Mouse (Mus musculus): ENCODE measurements around the gene Mybphl. TPM values are rescaled to one million over a fixed set of nuclear protein-coding genes. Genes with fewer than 3 reads are reported as not detected.

Mybphl gene
- polyA plus RNA-seq (2015; fragmentation: Nextera tagmentation; extraction: Ambion mirVana) = 0.11 TPM in 1 of 2 replicates, not detected in the other

GRCm38 (mm10) chr3:108364270-108364995 lies at the start of gene Mybphl:
Mybphl (plus strand) TSS chr3:108364911.
- Histone ChIP-seq H3K4me3 (ENCODE audit: low read length) (no peak within 1 kb of the TSS), H3K27me3 (replicated peaks; ENCODE audit: control insufficient read depth, insufficient read depth, low read length) (no peaks in the 10 kb centered on the region), H3K27ac (ENCODE audit: low read depth, low read length) (no peak within 1 kb of the TSS), H3K4me1 (ENCODE audit: control insufficient read depth, insufficient read depth, low read depth, low read length) (no peaks in the 10 kb centered on the region; the same call in 1 of the 2 replicates), H3K4me2 (ENCODE audit: low read length) (no peak within 1 kb of the TSS), H3K9me3 (ENCODE audit: control insufficient read depth, low read length) (no peaks in the 10 kb centered on the region), H3K9ac (ENCODE audit: low read depth, low read length) (no peak within 1 kb of the TSS), H3K36me3 (ENCODE audit: control insufficient read depth, insufficient read depth, low read length) (no peaks in the 10 kb centered on the region)
- ATAC-seq = 0 out of 2 replicates have a peak, but pooled peaks have one; percentile 19
- WGBS = 79% methylated on average over 9 of the region's 9 CpGs

GRCm38 (mm10) chr3:108318517-108318916 lies 46.2 kb upstream of the Mybphl start:
- H3K4me3 ChIP-seq (ENCODE audit: low read length) = no peak overlapping the region
- WGBS = 65% methylated on average over 2 of the region's 2 CpGs
- no peak for ATAC-seq
- H3K9ac ChIP-seq (ENCODE audit: low read depth, low read length) = no peak overlapping the region
- no peaks in the 10 kb centered on the region for H3K27me3 ChIP-seq (replicated peaks; ENCODE audit: control insufficient read depth, insufficient read depth, low read length)
- H3K4me2 ChIP-seq (ENCODE audit: low read length) = no peak overlapping the region
- no peaks in the 10 kb centered on the region for H3K36me3 ChIP-seq (ENCODE audit: control insufficient read depth, insufficient read depth, low read length)
- H3K27ac ChIP-seq (ENCODE audit: low read depth, low read length) = no peak overlapping the region
- no peaks in the 10 kb centered on the region for H3K9me3 ChIP-seq (ENCODE audit: control insufficient read depth, low read length)
- no peaks in the 10 kb centered on the region; the same call in 1 of the 2 replicates for H3K4me1 ChIP-seq (ENCODE audit: control insufficient read depth, insufficient read depth, low read depth, low read length)

- Histone ChIP-seq H3K27me3 (replicated peaks; ENCODE audit: control insufficient read depth, insufficient read depth, low read length) (no peaks in the 10 kb centered on the region), H3K4me2 (ENCODE audit: low read length) (no peak overlapping the region), H3K27ac (ENCODE audit: low read depth, low read length) (no peak overlapping the region), H3K9ac (ENCODE audit: low read depth, low read length) (no peak overlapping the region), H3K36me3 (ENCODE audit: control insufficient read depth, insufficient read depth, low read length) (peaks cover 9% of the 10 kb centered on the region; the same call in 1 of the 2 replicates), H3K4me3 (ENCODE audit: low read length) (no peak overlapping the region), H3K4me1 (ENCODE audit: control insufficient read depth, insufficient read depth, low read depth, low read length) (no peaks in the 10 kb centered on the region; the same call in 1 of the 2 replicates), H3K9me3 (ENCODE audit: control insufficient read depth, low read length) (no peaks in the 10 kb centered on the region)
- no peak for ATAC-seq
- WGBS = 60% methylated on average over 4 of the region's 4 CpGs
Measured at GRCm38 (mm10) chr3:108321671-108322070, 43.0 kb upstream of the Mybphl start.

GRCm38 (mm10) chr3:108322136-108322535 lies 42.6 kb upstream of the Mybphl start:
- Histone ChIP-seq H3K4me2 (ENCODE audit: low read length) (no peak overlapping the region), H3K4me3 (ENCODE audit: low read length) (no peak overlapping the region), H3K36me3 (ENCODE audit: control insufficient read depth, insufficient read depth, low read length) (peaks cover 12% of the 10 kb centered on the region; the same call in 1 of the 2 replicates), H3K9me3 (ENCODE audit: control insufficient read depth, low read length) (no peaks in the 10 kb centered on the region), H3K4me1 (ENCODE audit: control insufficient read depth, insufficient read depth, low read depth, low read length) (no peaks in the 10 kb centered on the region; the same call in 1 of the 2 replicates), H3K9ac (ENCODE audit: low read depth, low read length) (no peak overlapping the region), H3K27me3 (replicated peaks; ENCODE audit: control insufficient read depth, insufficient read depth, low read length) (no peaks in the 10 kb centered on the region), H3K27ac (ENCODE audit: low read depth, low read length) (no peak overlapping the region)
- no peak for ATAC-seq
- WGBS = 89% methylated on average over 4 of the region's 4 CpGs

GRCm38 (mm10) chr3:108322962-108323361 lies 41.7 kb upstream of the Mybphl start:
- ATAC-seq = peak; percentile 38; the same call in 1 of the 2 replicates
- 85% methylated on average over 3 of the region's 3 CpGs for WGBS

GRCm38 (mm10) chr3:108324837-108325236 lies 39.9 kb upstream of the Mybphl start:
- Histone ChIP-seq H3K27me3 (replicated peaks; ENCODE audit: control insufficient read depth, insufficient read depth, low read length) (no peaks in the 10 kb centered on the region), H3K4me2 (ENCODE audit: low read length) (no peak overlapping the region), H3K27ac (ENCODE audit: low read depth, low read length) (no peak overlapping the region), H3K36me3 (ENCODE audit: control insufficient read depth, insufficient read depth, low read length) (peaks cover 19% of the 10 kb centered on the region), H3K9me3 (ENCODE audit: control insufficient read depth, low read length) (no peaks in the 10 kb centered on the region), H3K4me1 (ENCODE audit: control insufficient read depth, insufficient read depth, low read depth, low read length) (peaks cover 4% of the 10 kb centered on the region), H3K4me3 (ENCODE audit: low read length) (no peak overlapping the region), H3K9ac (ENCODE audit: low read depth, low read length) (no peak overlapping the region)
- ATAC-seq = no peak
- WGBS = 81% methylated on average over 4 of the region's 4 CpGs

More at GRCm38 (mm10) chr3:108322962-108323361, 41.7 kb upstream of the Mybphl start:
- H3K36me3 ChIP-seq (ENCODE audit: control insufficient read depth, insufficient read depth, low read length) = peaks cover 15% of the 10 kb centered on the region
- no peak overlapping the region for H3K9ac ChIP-seq (ENCODE audit: low read depth, low read length)
- H3K27me3 ChIP-seq (replicated peaks; ENCODE audit: control insufficient read depth, insufficient read depth, low read length) = no peaks in the 10 kb centered on the region
- no peaks in the 10 kb centered on the region for H3K9me3 ChIP-seq (ENCODE audit: control insufficient read depth, low read length)
- H3K27ac ChIP-seq (ENCODE audit: low read depth, low read length) = no peak overlapping the region
- peaks cover under 1% of the 10 kb centered on the region for H3K4me1 ChIP-seq (ENCODE audit: control insufficient read depth, insufficient read depth, low read depth, low read length)
- H3K4me3 ChIP-seq (ENCODE audit: low read length) = no peak overlapping the region
- no peak overlapping the region for H3K4me2 ChIP-seq (ENCODE audit: low read length)

- H3K27ac ChIP-seq (ENCODE audit: low read depth, low read length) = no peak overlapping the region
- peaks cover 4% of the 10 kb centered on the region for H3K4me1 ChIP-seq (ENCODE audit: control insufficient read depth, insufficient read depth, low read depth, low read length)
- H3K4me2 ChIP-seq (ENCODE audit: low read length) = no peak overlapping the region
- H3K9me3 ChIP-seq (ENCODE audit: control insufficient read depth, low read length) = no peaks in the 10 kb centered on the region
- no peak overlapping the region for H3K4me3 ChIP-seq (ENCODE audit: low read length)
- no peak for ATAC-seq
- H3K36me3 ChIP-seq (ENCODE audit: control insufficient read depth, insufficient read depth, low read length) = peaks cover 21% of the 10 kb centered on the region
- no peak overlapping the region for H3K9ac ChIP-seq (ENCODE audit: low read depth, low read length)
- H3K27me3 ChIP-seq (replicated peaks; ENCODE audit: control insufficient read depth, insufficient read depth, low read length) = no peaks in the 10 kb centered on the region
- 96% methylated on average over 9 of the region's 9 CpGs for WGBS
Measured at GRCm38 (mm10) chr3:108325521-108325920, 39.2 kb upstream of the Mybphl start.

- Histone ChIP-seq H3K27me3 (replicated peaks; ENCODE audit: control insufficient read depth, insufficient read depth, low read length) (no peaks in the 10 kb centered on the region), H3K9me3 (ENCODE audit: control insufficient read depth, low read length) (no peaks in the 10 kb centered on the region), H3K4me2 (ENCODE audit: low read length) (no peak overlapping the region), H3K4me1 (ENCODE audit: control insufficient read depth, insufficient read depth, low read depth, low read length) (peaks cover 4% of the 10 kb centered on the region), H3K36me3 (ENCODE audit: control insufficient read depth, insufficient read depth, low read length) (peaks cover 24% of the 10 kb centered on the region), H3K9ac (ENCODE audit: low read depth, low read length) (no peak overlapping the region), H3K27ac (ENCODE audit: low read depth, low read length) (no peak overlapping the region), H3K4me3 (ENCODE audit: low read length) (no peak overlapping the region)
- 90% methylated on average over 8 of the region's 8 CpGs for WGBS
- ATAC-seq = no peak
Measured at GRCm38 (mm10) chr3:108327275-108327674, 37.4 kb upstream of the Mybphl start.

- Histone ChIP-seq H3K36me3 (ENCODE audit: control insufficient read depth, insufficient read depth, low read length) (peaks cover 25% of the 10 kb centered on the region), H3K27ac (ENCODE audit: low read depth, low read length) (peak overlapping the region; percentile 72), H3K4me3 (ENCODE audit: low read length) (no peak overlapping the region), H3K4me1 (ENCODE audit: control insufficient read depth, insufficient read depth, low read depth, low read length) (peaks cover 4% of the 10 kb centered on the region), H3K9me3 (ENCODE audit: control insufficient read depth, low read length) (no peaks in the 10 kb centered on the region), H3K27me3 (replicated peaks; ENCODE audit: control insufficient read depth, insufficient read depth, low read length) (no peaks in the 10 kb centered on the region), H3K4me2 (ENCODE audit: low read length) (no peak overlapping the region), H3K9ac (ENCODE audit: low read depth, low read length) (no peak overlapping the region)
- 64% methylated on average over 3 of the region's 3 CpGs for WGBS
- peak; percentile 62; the same call in 1 of the 2 replicates for ATAC-seq
Measured at GRCm38 (mm10) chr3:108327916-108328315, 36.8 kb upstream of the Mybphl start.
